Mouse (Mus musculus): ENCODE measurements around the gene Rangap1. TPM values are rescaled to one million over a fixed set of nuclear protein-coding genes. Genes with fewer than 3 reads are reported as not detected.
"Not testable (repeated sequence)": the region's sequence is repeated elsewhere in the genome, so short reads cannot be mapped to it uniquely, and the experiment has no call there.

Rangap1 gene
- total RNA-seq, 1 experiment from 2014 or later, result 60.3 TPM

DNA sequence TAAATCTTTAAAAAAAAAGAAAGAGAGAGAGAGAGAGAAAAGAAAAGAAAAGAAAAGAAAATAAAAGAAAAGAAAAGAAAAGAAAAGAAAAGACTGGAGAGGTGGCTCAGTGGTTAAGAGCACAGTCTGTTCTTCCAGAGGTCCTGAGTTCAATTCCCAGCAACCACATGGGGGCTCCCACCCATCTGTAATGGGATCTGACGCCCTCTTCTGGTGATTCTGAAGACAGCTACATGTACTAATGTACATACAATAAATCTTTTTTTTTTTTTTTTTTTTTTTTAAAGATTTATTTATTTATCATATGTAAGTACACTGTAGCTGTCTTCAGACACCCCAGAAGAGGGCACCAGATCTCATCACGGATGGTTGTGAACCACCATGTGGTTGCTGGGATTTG, 3.0 kb downstream of the Rangap1 start:
- not testable (repeated sequence) for DNase-seq

DNA sequence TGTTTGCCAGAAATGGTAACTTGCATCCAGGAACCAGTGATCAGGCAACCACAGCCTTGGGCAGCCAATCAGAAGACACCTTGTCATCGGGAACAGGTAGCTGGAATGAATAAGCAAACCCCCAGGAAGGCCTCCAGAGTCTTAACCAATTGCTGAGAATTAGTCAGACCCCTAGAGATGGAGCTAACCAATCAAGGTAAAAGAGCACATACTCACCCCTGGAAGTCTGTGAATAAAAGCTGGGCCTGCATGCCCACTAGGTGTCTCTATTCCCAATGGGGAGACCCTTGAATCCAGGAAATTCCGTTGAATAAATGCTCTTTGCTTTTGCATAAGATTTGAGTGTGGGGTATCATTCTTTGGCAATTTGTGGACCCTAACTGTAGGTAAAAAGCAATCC, 5.4 kb downstream of the Rangap1 start:
- DNase-seq, result no peak

DNA sequence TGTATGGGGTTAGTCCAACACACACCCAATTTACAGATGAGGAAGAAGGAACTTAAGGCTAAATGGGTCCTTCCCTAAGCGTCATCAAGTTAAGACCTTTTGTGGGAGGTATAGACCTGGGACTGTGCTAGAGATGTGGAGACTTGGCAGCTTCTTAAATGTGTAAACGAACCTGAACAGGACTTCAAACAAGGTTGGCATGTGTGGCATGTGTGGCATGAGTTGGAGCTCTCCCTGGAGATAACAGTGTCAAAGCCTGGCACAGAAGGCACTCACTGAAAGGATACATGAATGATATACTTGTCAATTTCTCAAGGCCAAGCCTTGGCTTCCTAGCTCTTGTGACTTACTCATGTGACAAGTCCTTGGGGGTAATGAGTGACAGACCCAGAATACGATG, 6.0 kb downstream of the Rangap1 start:
- DNase-seq, result no peak

DNA sequence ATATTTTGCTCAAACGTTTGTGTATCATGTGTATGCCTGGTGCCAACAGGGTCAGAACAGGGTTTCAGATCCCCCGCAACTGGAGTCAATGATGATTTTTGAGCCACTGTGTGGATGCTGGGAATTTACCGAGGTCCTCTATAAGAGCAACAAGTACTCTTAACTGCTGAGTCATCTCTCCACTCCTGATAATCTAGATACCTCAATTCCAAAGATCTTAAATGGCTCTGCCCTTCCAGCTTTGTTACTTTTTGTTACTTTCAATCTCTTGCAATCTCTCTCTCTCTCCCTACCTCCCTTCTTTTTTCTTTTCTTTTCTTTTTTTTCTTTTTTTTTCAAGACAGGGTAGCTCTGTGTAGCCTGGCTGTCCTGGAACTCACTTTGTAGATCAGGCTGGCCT, 10.3 kb downstream of the Rangap1 start:
- DNase-seq, result no peak

DNA sequence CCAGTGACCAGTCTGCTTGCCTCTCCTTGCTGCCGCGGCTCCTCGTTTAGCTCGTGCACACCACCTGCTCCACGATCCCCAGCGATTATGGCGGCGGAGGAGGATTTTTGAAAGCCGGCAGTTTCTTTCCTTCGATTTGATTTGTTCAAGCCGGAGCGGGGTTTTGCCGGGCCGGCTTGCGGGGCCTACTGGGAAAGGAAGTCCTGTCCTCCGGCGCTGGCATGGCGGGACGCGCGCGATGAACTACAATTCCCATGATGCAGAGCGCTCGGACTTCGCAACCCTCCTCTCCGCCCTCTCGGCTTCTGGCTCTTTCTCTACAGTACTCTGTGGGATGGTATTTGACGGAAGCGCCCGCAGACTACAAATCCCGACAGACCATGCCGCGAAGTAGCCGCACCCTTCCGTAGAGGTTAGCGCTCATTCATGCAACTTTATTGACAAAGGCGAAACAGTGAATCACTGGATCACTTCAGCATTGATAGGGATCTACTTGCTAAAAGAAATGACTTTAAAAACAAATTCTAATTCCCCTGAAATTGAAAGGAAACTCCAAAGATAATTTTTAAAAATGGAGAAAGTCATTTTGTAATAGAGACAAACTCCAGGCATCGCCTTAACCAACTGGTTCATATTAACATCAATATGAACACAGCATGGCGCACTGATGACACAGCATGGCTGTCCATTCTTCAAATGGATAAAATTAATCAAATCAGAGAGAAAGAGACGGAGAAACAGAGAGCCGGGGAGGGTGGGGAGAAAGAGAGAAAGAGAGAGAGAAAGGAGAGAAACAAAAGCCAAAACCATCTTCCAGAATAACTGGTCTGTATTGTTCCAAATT, 15.3 kb downstream of the Rangap1 start:
- DNase-seq, result peak; percentile 94

GRCm38 (mm10) chr15:81729241-81729791, 16.0 kb downstream of the Rangap1 start:
- DNase-seq, result peak; percentile 42

DNA sequence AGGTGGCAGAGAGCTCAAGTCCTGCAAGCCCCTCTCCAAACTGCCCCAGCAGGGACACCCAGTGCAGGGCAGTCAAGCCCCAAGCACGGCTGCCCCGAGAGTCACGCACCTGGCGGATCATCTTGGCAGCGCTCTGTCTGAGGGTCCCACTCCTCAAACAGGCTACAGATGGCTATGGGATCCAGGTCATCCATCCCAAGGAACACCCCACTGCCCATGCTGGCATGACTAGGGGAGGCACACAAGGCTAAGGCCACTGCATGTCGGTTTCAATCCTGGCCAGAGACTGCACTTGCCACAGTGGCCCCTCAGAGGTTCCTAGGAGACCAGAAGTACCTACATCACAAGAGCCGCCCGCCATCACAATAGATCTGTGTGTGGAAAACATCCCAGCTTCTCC, 19.4 kb downstream of the Rangap1 start:
- no peak for DNase-seq

DNA sequence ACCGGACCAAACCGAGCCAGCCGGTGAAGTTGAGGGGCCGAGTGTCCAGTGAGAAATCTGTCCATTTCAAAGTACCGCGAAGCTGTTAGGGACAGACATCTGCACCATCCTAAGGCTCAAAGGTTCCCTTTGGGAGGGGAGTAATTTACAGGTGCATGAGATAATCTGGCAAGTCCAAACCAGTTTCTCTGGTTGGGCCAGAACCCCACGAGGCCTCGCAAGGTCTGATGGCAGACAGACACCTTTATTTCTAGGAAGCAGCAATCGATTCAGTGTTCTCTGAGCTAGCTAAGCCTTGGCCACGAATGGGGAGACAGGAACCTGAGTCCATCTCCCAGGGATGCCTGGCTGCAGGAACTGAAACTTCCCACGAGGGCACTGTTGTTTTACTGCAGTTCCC, 21.7 kb downstream of the Rangap1 start:
- no peak for DNase-seq

- no peak for DNase-seq
Observed at GRCm38 (mm10) chr15:81722361-81722760, 23.0 kb downstream of the Rangap1 start.

- DNase-seq, result no peak
Observed at GRCm38 (mm10) chr15:81719139-81719531, 26.2 kb downstream of the Rangap1 start.

DNA sequence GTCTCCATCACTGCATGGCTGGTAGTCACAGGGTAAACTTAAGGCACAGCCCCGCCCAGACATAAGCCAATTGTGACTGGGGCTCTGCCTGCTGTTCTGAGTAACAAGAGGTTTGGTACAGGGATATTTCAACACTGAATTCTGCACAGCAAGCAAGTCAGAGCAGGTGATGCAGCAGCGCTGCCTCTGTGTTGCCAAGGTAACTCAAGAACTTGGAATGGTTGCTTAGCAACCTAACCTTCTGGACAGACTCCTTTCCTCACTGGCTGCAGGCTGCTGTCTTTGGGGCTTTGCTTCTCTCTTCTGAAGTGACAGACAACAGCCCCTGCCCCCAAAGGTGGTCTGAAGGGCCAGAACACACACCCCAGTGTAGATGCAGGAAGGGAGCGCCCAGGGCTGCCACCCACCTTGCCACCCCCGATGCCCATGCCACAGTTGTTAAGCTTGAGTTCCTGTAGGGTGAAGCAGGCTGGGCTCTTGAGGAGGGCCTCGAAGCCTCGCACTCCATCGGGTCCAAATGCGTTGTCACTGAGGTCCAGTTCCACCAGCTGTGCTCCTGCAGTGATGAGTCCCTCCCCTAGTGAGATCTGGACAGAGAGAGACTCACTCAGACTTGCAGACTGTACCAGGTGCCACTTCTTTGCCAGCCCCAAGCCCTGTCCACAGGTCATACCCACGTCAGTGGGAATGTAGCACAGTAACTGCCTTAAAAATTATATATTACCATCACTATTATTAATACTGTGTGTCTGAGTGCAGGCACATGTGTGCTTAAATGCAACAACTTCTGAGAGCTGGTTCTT, 26.8 kb downstream of the Rangap1 start:
- DNase-seq, result no peak

DNA sequence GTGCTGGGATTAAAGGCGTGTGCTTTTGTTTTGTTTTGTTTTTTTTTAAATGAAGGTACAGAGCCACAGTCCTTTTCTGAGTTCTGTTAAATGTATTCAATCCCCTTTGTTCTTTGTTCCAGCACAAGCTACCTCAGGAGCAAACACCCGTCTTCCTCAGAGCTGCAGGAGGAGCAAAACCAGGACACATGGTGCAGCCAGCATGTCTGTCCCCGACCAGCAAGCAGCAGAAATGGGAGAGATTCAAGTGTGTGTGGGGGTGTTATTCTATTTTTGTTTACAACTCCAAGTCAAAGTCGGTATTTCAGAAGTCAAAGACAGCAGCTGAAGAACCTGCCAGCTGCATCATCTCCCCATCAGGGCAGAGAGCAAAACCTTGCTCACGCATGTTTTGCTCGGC, 31.6 kb downstream of the Rangap1 start:
- no peak for DNase-seq

DNA sequence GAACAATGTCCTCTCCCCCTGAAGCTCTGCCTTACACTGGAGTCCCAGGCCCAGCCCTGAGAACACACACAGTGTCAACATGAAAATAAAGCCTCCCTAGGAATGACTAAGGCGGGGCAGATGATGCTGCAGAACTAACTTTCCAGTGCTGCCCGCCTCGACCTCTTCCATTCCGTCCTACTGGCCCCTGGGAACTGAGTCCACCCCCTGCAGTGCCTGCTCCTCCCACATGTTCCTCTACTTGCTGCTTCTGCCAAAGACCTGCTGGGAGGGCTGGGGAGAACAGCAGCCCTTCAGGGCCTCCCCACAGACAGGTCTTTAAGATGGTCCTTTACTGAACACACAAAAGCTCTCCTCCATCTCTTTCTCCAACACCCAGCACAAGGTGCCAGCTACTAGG, 34.5 kb downstream of the Rangap1 start:
- DNase-seq, result no peak

GRCm38 (mm10) chr15:81709686-81710085, 35.6 kb downstream of the Rangap1 start:
- DNase-seq, result no peak

GRCm38 (mm10) chr15:81708991-81709390, 36.3 kb downstream of the Rangap1 start:
- no peak for DNase-seq

GRCm38 (mm10) chr15:81703094-81703489, 42.2 kb downstream of the Rangap1 start:
- DNase-seq, result no peak

DNA sequence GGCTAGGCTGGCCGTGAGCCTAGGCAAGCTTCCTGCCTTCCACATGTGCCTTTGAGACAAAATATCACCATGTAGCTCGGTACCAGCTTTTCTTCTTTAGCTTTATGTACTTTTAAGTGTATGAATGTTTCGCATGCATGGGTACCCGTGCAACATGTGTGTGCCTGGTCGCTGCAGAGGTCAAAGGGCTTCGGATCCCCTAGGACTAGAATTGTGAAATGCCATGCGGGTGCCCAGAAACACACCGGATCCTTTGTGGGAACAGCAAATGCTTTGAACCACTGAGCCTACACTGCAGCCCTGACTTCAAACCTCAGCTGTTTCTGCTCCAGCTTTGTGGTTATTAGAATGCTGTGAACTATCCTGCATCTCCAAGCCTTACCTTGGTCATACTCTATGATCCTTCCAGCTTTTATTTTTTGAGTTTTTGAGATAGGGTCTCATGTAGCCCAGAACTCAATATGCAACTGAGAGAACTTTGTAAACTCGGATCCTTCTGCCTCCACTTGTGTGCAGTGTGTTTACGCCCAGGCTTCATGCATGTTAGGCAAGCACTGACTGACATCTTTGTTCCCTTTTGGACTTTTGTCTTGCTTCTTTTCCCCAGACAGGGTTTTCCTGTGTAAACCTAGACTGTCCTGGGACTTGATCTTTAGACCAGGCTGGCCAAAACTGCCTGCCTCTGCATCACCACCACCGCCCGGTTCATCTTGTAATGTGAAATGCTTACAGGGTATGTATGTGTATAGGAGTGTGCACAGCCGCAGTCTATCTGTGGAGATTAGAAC, 42.8 kb downstream of the Rangap1 start:
- DNase-seq, result no peak

DNA sequence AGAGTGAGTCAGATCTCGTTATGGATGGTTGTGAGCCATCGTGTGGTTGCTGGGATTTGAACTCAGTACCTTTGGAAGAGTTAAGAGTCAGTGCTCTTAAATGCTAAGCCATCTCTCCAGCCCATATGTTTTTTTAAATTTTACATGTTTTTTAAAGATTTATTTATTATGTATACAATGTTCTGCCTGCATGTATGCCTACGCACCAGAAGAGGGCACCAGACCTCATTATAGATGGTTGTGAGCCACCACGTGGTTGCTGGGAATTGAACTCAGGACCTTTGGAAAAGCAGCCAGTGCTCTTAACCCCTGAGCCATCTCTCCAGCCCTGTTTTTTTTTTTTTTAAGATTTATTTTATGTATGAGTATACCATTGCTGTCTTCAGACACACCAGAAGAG, 44.0 kb downstream of the Rangap1 start:
- DNase-seq, result not testable (repeated sequence)

DNA sequence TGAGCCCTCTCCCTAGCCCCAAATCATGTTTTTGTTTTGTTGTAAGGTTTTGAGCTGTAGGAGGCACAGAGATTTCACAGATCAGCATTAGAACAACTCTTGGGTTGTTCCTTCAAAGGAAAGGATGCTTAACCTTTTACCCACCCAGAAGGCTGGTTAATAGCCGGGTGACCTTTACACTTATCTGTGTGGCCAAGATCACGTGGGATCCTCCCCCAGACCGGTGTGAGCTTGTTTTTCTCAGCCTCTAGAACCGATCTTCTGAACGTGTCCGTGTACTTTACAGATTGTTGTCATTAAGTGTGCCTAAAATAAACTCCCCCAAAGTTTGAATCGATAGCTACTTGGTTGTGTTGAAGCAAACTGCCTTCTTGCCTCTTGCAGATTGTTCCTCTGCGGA, 44.7 kb downstream of the Rangap1 start:
- no peak for DNase-seq

- no peak for DNase-seq
Observed at GRCm38 (mm10) chr15:81700161-81700560, 45.2 kb downstream of the Rangap1 start.

- no peak for DNase-seq
Observed at GRCm38 (mm10) chr15:81698532-81698931, 46.8 kb downstream of the Rangap1 start.

- DNase-seq, result peak; percentile 32
Observed at GRCm38 (mm10) chr15:81697847-81698246, 47.5 kb downstream of the Rangap1 start.

Measured in adrenal gland, postnatal 25 days (tissue).